Mouse (Mus musculus) right cerebral cortex, postnatal 10 days (tissue): ENCODE data around the gene Pwp1.
"Not testable (repeated sequence)": the region's sequence is repeated elsewhere in the genome, so short reads cannot be mapped to it uniquely, and the experiment has no call there.

Source experiments
- DNase-seq, 2 experiments: peaks; one replicate each; pipeline ENCODE4 v3.0.0; 2021; ENCODE audit warnings: low spot score in 2 of 2

The Pwp1 gene

GRCm38 (mm10) chr10:85829085-85829853 lies at the start of gene Pwp1:
Pwp1 (plus strand) TSS chr10:85829494.
- peak; percentile 51 to 60 for DNase-seq

- not testable (repeated sequence) for DNase-seq
Measured at GRCm38 (mm10) chr10:85822143-85822696, 7.1 kb upstream of the Pwp1 start.

GRCm38 (mm10) chr10:85823752-85824151 lies 5.5 kb upstream of the Pwp1 start:
- DNase-seq, result not testable (repeated sequence)

- not testable (repeated sequence) for DNase-seq
Measured at GRCm38 (mm10) chr10:85828722-85829084, 591 bp upstream of the Pwp1 start.

GRCm38 (mm10) chr10:85846105-85846862 lies 17.0 kb downstream of the Pwp1 start:
- no peak for DNase-seq

GRCm38 (mm10) chr10:85871698-85872478 lies 42.6 kb downstream of the Pwp1 start:
- peak; percentile 95 for DNase-seq

GRCm38 (mm10) chr10:85872479-85872773 lies 43.1 kb downstream of the Pwp1 start:
- no peak for DNase-seq

- DNase-seq, result no peak
Measured at GRCm38 (mm10) chr10:85873861-85874544, 44.7 kb downstream of the Pwp1 start.

GRCm38 (mm10) chr10:85875812-85876211 lies 46.5 kb downstream of the Pwp1 start:
- no peak for DNase-seq

- DNase-seq, result no peak
Measured at GRCm38 (mm10) chr10:85879886-85880486, 50.7 kb downstream of the Pwp1 start.

GRCm38 (mm10) chr10:85916498-85917309 lies 87.4 kb downstream of the Pwp1 start, which contains the start of gene Prdm4:
Prdm4 (minus strand) TSS chr10:85917142.
- peak; percentile 98 to 99 for DNase-seq

- DNase-seq, result no peak
Measured at GRCm38 (mm10) chr10:85927676-85928445, 98.6 kb downstream of the Pwp1 start, which contains the start of gene Ascl4. Ascl4 (plus strand) TSS chr10:85927681.

GRCm38 (mm10) chr10:85928499-85929207 lies 99.4 kb downstream of the Pwp1 start:
- DNase-seq, result peak; percentile 84

GRCm38 (mm10) chr10:85929208-85929591 lies 99.9 kb downstream of the Pwp1 start:
- DNase-seq, result no peak

GRCm38 (mm10) chr10:85929962-85930361 lies 100.7 kb downstream of the Pwp1 start:
- DNase-seq, result no peak

- DNase-seq, result no peak
Measured at GRCm38 (mm10) chr10:85936280-85936965, 107.1 kb downstream of the Pwp1 start.
